Mouse (Mus musculus): ENCODE measurements around the gene Prr15. TPM values are rescaled to one million over a fixed set of nuclear protein-coding genes. Genes with fewer than 3 reads are reported as not detected.

Gene Prr15
- polyA plus RNA-seq, 1 experiment, result 0.04 TPM

- H3K4me3 ChIP-seq (ENCODE audit: insufficient read depth, poor library complexity, severe bottlenecking), result no peak overlapping the region
- no peak overlapping the region for H3ac ChIP-seq (ENCODE audit: control insufficient read depth, insufficient read length, low read depth)
- H3K79me3 ChIP-seq (ENCODE audit: low read depth), result no peaks in the 10 kb centered on the region
- H3K36me3 ChIP-seq (ENCODE audit: control insufficient read depth, insufficient read depth), result no peaks in the 10 kb centered on the region
- H3K79me2 ChIP-seq (ENCODE audit: control insufficient read depth, insufficient read depth), result no peaks in the 10 kb centered on the region
- TF ChIP-seq MYOG (IDR thresholded peaks at IDR 0.05; ENCODE audit: control insufficient read depth, extremely low read depth, insufficient read length), result no peak
- H3K27me3 ChIP-seq (ENCODE audit: control insufficient read depth, insufficient read depth, insufficient read length), result no peaks in the 10 kb centered on the region
Observed at GRCm38 (mm10) chr6:54362526-54363324, 37.1 kb downstream of the Prr15 start.

- TF ChIP-seq FOSL1 (IDR thresholded peaks at IDR 0.05; ENCODE audit: insufficient read depth, low read length, poor library complexity, severe bottlenecking) (no peak), USF1 (IDR thresholded peaks at IDR 0.05; ENCODE audit: low read depth) (no peak), MAX (IDR thresholded peaks at IDR 0.05) (no peak)
- no peaks in the 10 kb centered on the region for H3K79me3 ChIP-seq (ENCODE audit: low read depth)
- no peak overlapping the region for H3ac ChIP-seq (ENCODE audit: control insufficient read depth, insufficient read length, low read depth)
- H3K79me2 ChIP-seq (ENCODE audit: control insufficient read depth, insufficient read depth), result no peaks in the 10 kb centered on the region
- no peaks in the 10 kb centered on the region for H3K36me3 ChIP-seq (ENCODE audit: control insufficient read depth, insufficient read depth)
- no peaks in the 10 kb centered on the region for H3K27me3 ChIP-seq (ENCODE audit: control insufficient read depth, insufficient read depth, insufficient read length)
- H3K4me3 ChIP-seq (ENCODE audit: insufficient read depth, poor library complexity, severe bottlenecking), result no peak overlapping the region
Observed at GRCm38 (mm10) chr6:54364406-54365136, 38.9 kb downstream of the Prr15 start.

GRCm38 (mm10) chr6:54366607-54367006 is 41.0 kb downstream of the Prr15 start:
- TF ChIP-seq MYOG (IDR thresholded peaks at IDR 0.05; ENCODE audit: control insufficient read depth, extremely low read depth, insufficient read length) (no peak), MAX (IDR thresholded peaks at IDR 0.05) (no peak), USF1 (IDR thresholded peaks at IDR 0.05; ENCODE audit: low read depth) (no peak), CEBPB (IDR thresholded peaks at IDR 0.05; ENCODE audit: low read depth) (no peak), CTCF (IDR thresholded peaks at IDR 0.05; ENCODE audit: control insufficient read depth, insufficient read depth, insufficient read length) (no peak), FOSL1 (IDR thresholded peaks at IDR 0.05; ENCODE audit: insufficient read depth, low read length, poor library complexity, severe bottlenecking) (no peak), MYOD1 (IDR thresholded peaks at IDR 0.05; ENCODE audit: control insufficient read depth, insufficient read length, low read depth) (no peak)
- Histone ChIP-seq H3K4me3 (ENCODE audit: insufficient read depth, poor library complexity, severe bottlenecking) (no peak overlapping the region), H3K36me3 (ENCODE audit: control insufficient read depth, insufficient read depth) (no peaks in the 10 kb centered on the region), H3ac (ENCODE audit: control insufficient read depth, insufficient read length, low read depth) (no peak overlapping the region), H3K79me3 (ENCODE audit: low read depth) (no peaks in the 10 kb centered on the region), H3K79me2 (ENCODE audit: control insufficient read depth, insufficient read depth) (no peaks in the 10 kb centered on the region), H3K27me3 (ENCODE audit: control insufficient read depth, insufficient read depth, insufficient read length) (no peaks in the 10 kb centered on the region)

- Histone ChIP-seq H3K27me3 (ENCODE audit: control insufficient read depth, insufficient read depth, insufficient read length) (no peaks in the 10 kb centered on the region), H3K4me3 (ENCODE audit: insufficient read depth, poor library complexity, severe bottlenecking) (no peak overlapping the region), H3K79me3 (ENCODE audit: low read depth) (no peaks in the 10 kb centered on the region), H3K79me2 (ENCODE audit: control insufficient read depth, insufficient read depth) (no peaks in the 10 kb centered on the region), H3K36me3 (ENCODE audit: control insufficient read depth, insufficient read depth) (no peaks in the 10 kb centered on the region), H3ac (ENCODE audit: control insufficient read depth, insufficient read length, low read depth) (no peak overlapping the region)
- peak; percentile 55 for TF ChIP-seq CTCF (IDR thresholded peaks at IDR 0.05; ENCODE audit: control insufficient read depth, insufficient read depth, insufficient read length)
- TF ChIP-seq CEBPB (IDR thresholded peaks at IDR 0.05; ENCODE audit: low read depth), result no peak
- no peak for TF ChIP-seq MYOG (IDR thresholded peaks at IDR 0.05; ENCODE audit: control insufficient read depth, extremely low read depth, insufficient read length)
- TF ChIP-seq FOSL1 (IDR thresholded peaks at IDR 0.05; ENCODE audit: insufficient read depth, low read length, poor library complexity, severe bottlenecking), result no peak
Observed at GRCm38 (mm10) chr6:54368071-54368470, 42.4 kb downstream of the Prr15 start.

GRCm38 (mm10) chr6:54369913-54370542 is 44.4 kb downstream of the Prr15 start:
- Histone ChIP-seq H3K36me3 (ENCODE audit: control insufficient read depth, insufficient read depth) (no peaks in the 10 kb centered on the region), H3K79me3 (ENCODE audit: low read depth) (no peaks in the 10 kb centered on the region), H3K4me3 (ENCODE audit: insufficient read depth, poor library complexity, severe bottlenecking) (no peak overlapping the region), H3K79me2 (ENCODE audit: control insufficient read depth, insufficient read depth) (no peaks in the 10 kb centered on the region), H3ac (ENCODE audit: control insufficient read depth, insufficient read length, low read depth) (no peak overlapping the region), H3K27me3 (ENCODE audit: control insufficient read depth, insufficient read depth, insufficient read length) (no peaks in the 10 kb centered on the region)
- TF ChIP-seq CEBPB (IDR thresholded peaks at IDR 0.05; ENCODE audit: low read depth) (no peak), MYOD1 (IDR thresholded peaks at IDR 0.05; ENCODE audit: control insufficient read depth, insufficient read length, low read depth) (peak; percentile 99)

- Histone ChIP-seq H3K79me2 (ENCODE audit: control insufficient read depth, insufficient read depth) (no peaks in the 10 kb centered on the region), H3K27me3 (ENCODE audit: control insufficient read depth, insufficient read depth, insufficient read length) (no peaks in the 10 kb centered on the region), H3ac (ENCODE audit: control insufficient read depth, insufficient read length, low read depth) (no peak overlapping the region), H3K4me3 (ENCODE audit: insufficient read depth, poor library complexity, severe bottlenecking) (no peak overlapping the region), H3K79me3 (ENCODE audit: low read depth) (no peaks in the 10 kb centered on the region), H3K36me3 (ENCODE audit: control insufficient read depth, insufficient read depth) (no peaks in the 10 kb centered on the region)
- TF ChIP-seq MAX (IDR thresholded peaks at IDR 0.05) (no peak), USF1 (IDR thresholded peaks at IDR 0.05; ENCODE audit: low read depth) (no peak), CEBPB (IDR thresholded peaks at IDR 0.05; ENCODE audit: low read depth) (no peak), MYOG (IDR thresholded peaks at IDR 0.05; ENCODE audit: control insufficient read depth, extremely low read depth, insufficient read length) (no peak), FOSL1 (IDR thresholded peaks at IDR 0.05; ENCODE audit: insufficient read depth, low read length, poor library complexity, severe bottlenecking) (no peak), CTCF (IDR thresholded peaks at IDR 0.05; ENCODE audit: control insufficient read depth, insufficient read depth, insufficient read length) (no peak), MYOD1 (IDR thresholded peaks at IDR 0.05; ENCODE audit: control insufficient read depth, insufficient read length, low read depth) (no peak)
Observed at GRCm38 (mm10) chr6:54371874-54372273, 46.2 kb downstream of the Prr15 start.

Data from C2C12 (cell line).